Mouse (Mus musculus) limb, embryonic 11.5 days (tissue): ENCODE data around the gene Cntn5. TPM values are rescaled to one million over a fixed set of nuclear protein-coding genes. Genes with fewer than 3 reads are reported as not detected.

ENCODE experiments used
- microRNA-seq: library from miRNA; unstranded; fragments of <30 nt; microRNA quantifications from one replicate; pipeline ENCODE4, GENCODE M21; 2016
- polyA plus RNA-seq: library from polyadenylated mRNA; unstranded; fragments of >200 nt; fragmentation: Nextera tagmentation; extraction: Ambion mirVana; gene quantifications from 2 replicates; pipeline ENCODE4 v1.2.1, GENCODE M21; 2014

Cntn5 gene
- polyA plus RNA-seq, 1 experiment from 2014 or later = 0.53 TPM

Small RNA genes within 50 kb of the gene (microRNA-seq; reads per million reads assigned to microRNA genes)
- gene Gm24496 = not detected
- gene Gm25086 = not detected
- gene Gm26195 = not detected
- not detected for gene Mir6237
